Mouse (Mus musculus): ENCODE data around the gene Asic5. TPM values are rescaled to one million over a fixed set of nuclear protein-coding genes. Genes with fewer than 3 reads are reported as not detected.

The Asic5 gene
- total RNA-seq, 1 experiment, result not detected

DNA sequence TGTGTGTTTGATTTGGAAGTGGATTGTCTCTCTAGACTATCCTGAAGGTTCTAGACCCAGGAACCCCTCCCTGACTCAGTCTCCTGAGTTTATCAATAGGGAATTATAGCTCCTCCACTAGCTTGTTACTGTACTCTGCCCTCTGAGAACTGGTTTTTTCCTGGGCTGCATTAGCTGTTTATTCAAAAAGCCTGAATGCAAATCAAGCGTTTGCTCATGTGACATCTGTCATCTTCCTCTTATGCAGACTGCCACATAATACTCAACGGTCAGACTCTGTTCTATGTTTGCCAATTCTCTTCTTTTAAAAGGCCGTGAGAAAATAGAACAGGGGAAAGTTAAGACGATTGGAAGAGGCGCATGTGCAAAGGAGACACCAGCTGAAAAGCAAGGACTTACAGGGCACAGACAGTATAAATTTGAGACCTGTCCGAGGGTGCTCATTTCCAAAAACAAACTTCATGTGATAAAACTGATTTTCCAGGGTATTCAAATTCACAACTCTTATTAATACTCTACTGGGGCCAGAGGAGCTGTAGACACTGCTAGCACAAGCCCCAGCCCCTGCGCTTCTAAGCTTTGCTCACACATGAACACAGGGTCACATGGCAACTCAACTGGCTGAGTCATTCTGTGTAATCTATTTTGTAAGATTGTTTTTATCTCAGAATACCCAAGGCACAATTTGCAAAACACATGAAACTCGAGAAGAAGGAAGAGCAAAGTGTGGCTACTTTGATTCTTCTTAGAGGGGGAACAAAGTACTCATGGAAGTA is 1.2 kb downstream of the Asic5 start:
- TF ChIP-seq ZNF384 (IDR thresholded peaks at IDR 0.05; ENCODE audit: low read depth, low read length) (no peak), MAFK (IDR thresholded peaks at IDR 0.05; ENCODE audit: insufficient read depth, low read depth, low read length) (no peak), HCFC1 (IDR thresholded peaks at IDR 0.05; ENCODE audit: borderline replicate concordance, insufficient read depth, low read length) (no peak), CHD2 (IDR thresholded peaks at IDR 0.05; ENCODE audit: low read depth, low read length) (no peak), ZC3H11A (IDR thresholded peaks at IDR 0.05; ENCODE audit: borderline replicate concordance, low read depth, low read length) (no peak)
- no peak overlapping the region for H3K27ac ChIP-seq (ENCODE audit: insufficient read depth, low read depth, low read length, poor library complexity, severe bottlenecking)
- no peaks in the 10 kb centered on the region for H3K36me3 ChIP-seq (ENCODE audit: control insufficient read depth, insufficient read depth, low read length, poor library complexity, severe bottlenecking)
- H3K9ac ChIP-seq (ENCODE audit: insufficient read depth, low read depth, low read length, poor library complexity, severe bottlenecking), result no peak overlapping the region
- no peak for DNase-seq (ENCODE audit: low read depth, low spot score)
- in situ Hi-C loops (cut with MboI; ENCODE audit: low sequenced_read_pairs in 2 of 2, unreplicated experiment in 2 of 2), result no loop called here
- no peak overlapping the region for H3K4me3 ChIP-seq (ENCODE audit: insufficient read depth in 1 of 2, low read depth in 1 of 2, low read length in 2 of 2, poor library complexity in 1 of 2, severe bottlenecking in 1 of 2)
- no peaks in the 10 kb centered on the region for H3K9me3 ChIP-seq (ENCODE audit: control insufficient read depth, insufficient read depth, low read depth, low read length)
- H3K4me1 ChIP-seq (ENCODE audit: control insufficient read depth in 2 of 2, insufficient read depth in 2 of 2, low read length in 2 of 2, poor library complexity in 1 of 2), result no peaks in the 10 kb centered on the region

- Histone ChIP-seq H3K4me1 (ENCODE audit: control insufficient read depth in 2 of 2, insufficient read depth in 2 of 2, low read length in 2 of 2, poor library complexity in 1 of 2) (no peaks in the 10 kb centered on the region), H3K27ac (ENCODE audit: insufficient read depth, low read depth, low read length, poor library complexity, severe bottlenecking) (no peak overlapping the region), H3K9ac (ENCODE audit: insufficient read depth, low read depth, low read length, poor library complexity, severe bottlenecking) (no peak overlapping the region), H3K4me3 (ENCODE audit: insufficient read depth in 1 of 2, low read depth in 1 of 2, low read length in 2 of 2, poor library complexity in 1 of 2, severe bottlenecking in 1 of 2) (no peak overlapping the region), H3K36me3 (ENCODE audit: control insufficient read depth, insufficient read depth, low read length, poor library complexity, severe bottlenecking) (no peaks in the 10 kb centered on the region), H3K9me3 (ENCODE audit: control insufficient read depth, insufficient read depth, low read depth, low read length) (no peaks in the 10 kb centered on the region)
- no peak for DNase-seq (ENCODE audit: low read depth, low spot score)
- TF ChIP-seq CHD2 (IDR thresholded peaks at IDR 0.05; ENCODE audit: low read depth, low read length), result no peak
- no peak for TF ChIP-seq HCFC1 (IDR thresholded peaks at IDR 0.05; ENCODE audit: borderline replicate concordance, insufficient read depth, low read length)
- TF ChIP-seq MAFK (IDR thresholded peaks at IDR 0.05; ENCODE audit: insufficient read depth, low read depth, low read length), result no peak
- no peak for TF ChIP-seq ZNF384 (IDR thresholded peaks at IDR 0.05; ENCODE audit: low read depth, low read length)
- no peak for TF ChIP-seq ZC3H11A (IDR thresholded peaks at IDR 0.05; ENCODE audit: borderline replicate concordance, low read depth, low read length)
- in situ Hi-C loops (cut with MboI; ENCODE audit: low sequenced_read_pairs in 2 of 2, unreplicated experiment in 2 of 2), result no loop called here
Measured at GRCm38 (mm10) chr3:81985100-81985499, 3.0 kb downstream of the Asic5 start.

DNA sequence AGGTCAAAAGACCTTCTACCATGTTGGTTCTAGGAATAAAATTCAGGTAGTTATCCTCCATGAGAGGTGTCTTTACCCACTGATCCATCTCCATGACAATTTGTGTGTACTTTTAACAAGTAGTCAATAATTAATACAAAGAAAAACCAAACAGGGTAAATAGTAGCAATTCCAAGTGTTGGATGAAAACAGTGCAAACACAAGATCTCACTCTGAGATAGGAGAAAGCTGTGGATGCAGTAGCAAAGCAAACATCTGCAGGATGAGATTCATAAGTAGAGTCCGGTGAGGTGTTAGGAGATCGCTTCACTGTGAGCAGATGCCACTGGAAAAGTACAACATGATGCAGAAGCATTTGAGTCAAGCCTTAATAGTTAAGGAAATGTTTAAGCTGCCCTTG is 4.0 kb downstream of the Asic5 start:
- H3K9me3 ChIP-seq (ENCODE audit: control insufficient read depth, insufficient read depth, low read depth, low read length), result no peaks in the 10 kb centered on the region
- no peaks in the 10 kb centered on the region for H3K4me1 ChIP-seq (ENCODE audit: control insufficient read depth in 2 of 2, insufficient read depth in 2 of 2, low read length in 2 of 2, poor library complexity in 1 of 2)
- in situ Hi-C loops (cut with MboI; ENCODE audit: low sequenced_read_pairs in 2 of 2, unreplicated experiment in 2 of 2), result no loop called here
- no peaks in the 10 kb centered on the region for H3K36me3 ChIP-seq (ENCODE audit: control insufficient read depth, insufficient read depth, low read length, poor library complexity, severe bottlenecking)
- no peak overlapping the region for H3K4me3 ChIP-seq (ENCODE audit: insufficient read depth in 1 of 2, low read depth in 1 of 2, low read length in 2 of 2, poor library complexity in 1 of 2, severe bottlenecking in 1 of 2)
- no peak for DNase-seq (ENCODE audit: low read depth, low spot score)
- H3K9ac ChIP-seq (ENCODE audit: insufficient read depth, low read depth, low read length, poor library complexity, severe bottlenecking), result no peak overlapping the region
- no peak for TF ChIP-seq MAFK (IDR thresholded peaks at IDR 0.05; ENCODE audit: insufficient read depth, low read depth, low read length)
- TF ChIP-seq CHD2 (IDR thresholded peaks at IDR 0.05; ENCODE audit: low read depth, low read length), result no peak
- TF ChIP-seq ZC3H11A (IDR thresholded peaks at IDR 0.05; ENCODE audit: borderline replicate concordance, low read depth, low read length), result no peak
- TF ChIP-seq ZNF384 (IDR thresholded peaks at IDR 0.05; ENCODE audit: low read depth, low read length), result no peak
- no peak for TF ChIP-seq HCFC1 (IDR thresholded peaks at IDR 0.05; ENCODE audit: borderline replicate concordance, insufficient read depth, low read length)
- no peak overlapping the region for H3K27ac ChIP-seq (ENCODE audit: insufficient read depth, low read depth, low read length, poor library complexity, severe bottlenecking)

DNA sequence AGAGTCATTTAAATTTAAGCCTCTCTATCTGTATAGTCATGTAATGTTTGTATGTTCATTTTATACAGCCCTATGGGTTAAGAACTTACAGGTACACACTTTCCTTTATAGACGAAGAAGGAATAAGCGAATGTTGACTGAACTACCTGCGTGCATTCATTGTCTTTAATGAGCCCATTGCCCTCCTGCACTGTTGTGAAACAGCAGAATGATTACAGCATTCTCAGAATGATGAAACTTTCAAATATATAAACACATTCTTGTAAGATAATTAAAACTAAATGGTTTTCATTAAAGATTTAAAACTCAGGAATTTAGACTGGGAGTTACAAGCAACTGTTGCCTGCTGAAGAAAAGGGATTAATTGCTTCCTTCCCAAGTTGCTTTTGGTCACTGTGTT is 5.5 kb downstream of the Asic5 start:
- in situ Hi-C loops (cut with MboI; ENCODE audit: low sequenced_read_pairs in 2 of 2, unreplicated experiment in 2 of 2), result no loop called here
- no peak overlapping the region for H3K9ac ChIP-seq (ENCODE audit: insufficient read depth, low read depth, low read length, poor library complexity, severe bottlenecking)
- H3K9me3 ChIP-seq (ENCODE audit: control insufficient read depth, insufficient read depth, low read depth, low read length), result no peaks in the 10 kb centered on the region
- H3K4me1 ChIP-seq (ENCODE audit: control insufficient read depth in 2 of 2, insufficient read depth in 2 of 2, low read length in 2 of 2, poor library complexity in 1 of 2), result no peaks in the 10 kb centered on the region
- TF ChIP-seq ZC3H11A (IDR thresholded peaks at IDR 0.05; ENCODE audit: borderline replicate concordance, low read depth, low read length), result no peak
- no peaks in the 10 kb centered on the region for H3K36me3 ChIP-seq (ENCODE audit: control insufficient read depth, insufficient read depth, low read length, poor library complexity, severe bottlenecking)
- H3K27ac ChIP-seq (ENCODE audit: insufficient read depth, low read depth, low read length, poor library complexity, severe bottlenecking), result no peak overlapping the region
- no peak overlapping the region for H3K4me3 ChIP-seq (ENCODE audit: insufficient read depth in 1 of 2, low read depth in 1 of 2, low read length in 2 of 2, poor library complexity in 1 of 2, severe bottlenecking in 1 of 2)
- DNase-seq (ENCODE audit: low read depth, low spot score), result no peak

DNA sequence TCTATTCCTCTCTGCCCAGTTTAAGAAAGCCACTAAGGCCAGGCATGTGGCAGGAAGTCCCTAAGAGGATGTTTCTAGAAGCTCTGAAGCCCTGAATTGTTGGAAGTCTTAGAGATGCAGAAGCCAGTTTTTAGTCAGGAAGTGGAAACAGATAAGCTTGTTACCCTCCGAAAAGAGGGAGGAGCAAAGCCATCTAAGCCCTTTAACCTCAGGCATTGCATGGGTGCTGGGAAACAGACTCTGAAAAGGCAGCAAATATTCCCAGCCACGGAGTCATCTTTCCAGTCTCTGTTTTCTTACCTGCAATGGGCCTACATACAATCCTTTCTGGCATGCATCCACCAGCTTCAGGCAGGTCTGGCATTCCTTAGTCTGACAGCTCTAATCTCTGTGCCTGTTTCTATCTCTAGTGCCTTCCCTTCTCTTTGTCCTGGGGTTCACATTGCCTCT is 7.6 kb downstream of the Asic5 start:
- H3K27ac ChIP-seq (ENCODE audit: insufficient read depth, low read depth, low read length, poor library complexity, severe bottlenecking), result no peak overlapping the region
- in situ Hi-C loops (cut with MboI; ENCODE audit: low sequenced_read_pairs in 2 of 2, unreplicated experiment in 2 of 2), result no loop called here
- H3K9ac ChIP-seq (ENCODE audit: insufficient read depth, low read depth, low read length, poor library complexity, severe bottlenecking), result no peak overlapping the region
- TF ChIP-seq HCFC1 (IDR thresholded peaks at IDR 0.05; ENCODE audit: borderline replicate concordance, insufficient read depth, low read length) (no peak), ZC3H11A (IDR thresholded peaks at IDR 0.05; ENCODE audit: borderline replicate concordance, low read depth, low read length) (no peak)
- no peak for DNase-seq (ENCODE audit: low read depth, low spot score)
- no peak overlapping the region for H3K4me3 ChIP-seq (ENCODE audit: insufficient read depth in 1 of 2, low read depth in 1 of 2, low read length in 2 of 2, poor library complexity in 1 of 2, severe bottlenecking in 1 of 2)
- no peaks in the 10 kb centered on the region for H3K36me3 ChIP-seq (ENCODE audit: control insufficient read depth, insufficient read depth, low read length, poor library complexity, severe bottlenecking)
- no peaks in the 10 kb centered on the region for H3K4me1 ChIP-seq (ENCODE audit: control insufficient read depth in 2 of 2, insufficient read depth in 2 of 2, low read length in 2 of 2, poor library complexity in 1 of 2)
- no peaks in the 10 kb centered on the region for H3K9me3 ChIP-seq (ENCODE audit: control insufficient read depth, insufficient read depth, low read depth, low read length)

All from ES-E14 (cell line).